Mouse (Mus musculus) macrophage (primary cell): Measurements from ENCODE around the gene 2210407C18Rik. TPM values are rescaled to one million over a fixed set of nuclear protein-coding genes. Genes with fewer than 3 reads are reported as not detected.

Source experiments
- polyA plus RNA-seq: library from polyadenylated mRNA; stranded (reverse); fragments of 250-400 nt; gene quantifications from 3 replicates; pipeline ENCODE4 v1.2.4, GENCODE M21; 2018; ENCODE audit warnings: inconsistent platforms

Gene 2210407C18Rik
- polyA plus RNA-seq, 1 experiment from 2014 or later: not detected

Other genes starting within 250 kb of the 2210407C18Rik start
- not detected in 3 replicates for gene Lypd8, start 237.0 kb downstream of the 2210407C18Rik start, polyA plus RNA-seq
- gene 1810065E05Rik, start 195.0 kb downstream of the 2210407C18Rik start, polyA plus RNA-seq: not detected in 3 replicates
- not detected in 3 replicates for gene Gm12253, start 183.5 kb downstream of the 2210407C18Rik start, polyA plus RNA-seq
- not detected in 3 replicates for gene Lypd9, start 163.2 kb downstream of the 2210407C18Rik start, polyA plus RNA-seq
- gene Olfr30, start 153.8 kb downstream of the 2210407C18Rik start, polyA plus RNA-seq: not detected in 3 replicates
- gene Olfr332, start 123.5 kb downstream of the 2210407C18Rik start, polyA plus RNA-seq: not detected in 3 replicates
- not detected in 3 replicates for gene Olfr331, start 113.5 kb downstream of the 2210407C18Rik start, polyA plus RNA-seq
- gene Olfr330, start 81.2 kb downstream of the 2210407C18Rik start, polyA plus RNA-seq: not detected in 3 replicates
- gene Olfr329-ps, start 69.7 kb downstream of the 2210407C18Rik start, polyA plus RNA-seq: not detected in 3 replicates
- gene Olfr328, start 60.4 kb downstream of the 2210407C18Rik start, polyA plus RNA-seq: not detected in 3 replicates
- gene Olfr224, start 45.5 kb downstream of the 2210407C18Rik start, polyA plus RNA-seq: not detected in 3 replicates
- not detected in 3 replicates for gene Olfr325, start 38.3 kb downstream of the 2210407C18Rik start, polyA plus RNA-seq
- not detected in 3 replicates for gene Olfr324, start 21.0 kb downstream of the 2210407C18Rik start, polyA plus RNA-seq
- not detected in 3 replicates for gene Olfr323, start 14.4 kb upstream of the 2210407C18Rik start, polyA plus RNA-seq
- gene Trim58, start 24.4 kb upstream of the 2210407C18Rik start, polyA plus RNA-seq: not detected in 3 replicates
- not detected in 3 replicates for gene Olfr322, start 42.7 kb upstream of the 2210407C18Rik start, polyA plus RNA-seq
- gene Olfr320, start 65.0 kb upstream of the 2210407C18Rik start, polyA plus RNA-seq: not detected in 3 replicates
- gene Olfr319, start 83.1 kb upstream of the 2210407C18Rik start, polyA plus RNA-seq: not detected in 3 replicates
- not detected in 3 replicates for gene Olfr318, start 107.9 kb upstream of the 2210407C18Rik start, polyA plus RNA-seq
- not detected in 3 replicates for gene Olfr317, start 123.1 kb upstream of the 2210407C18Rik start, polyA plus RNA-seq
- gene Olfr316, start 136.7 kb upstream of the 2210407C18Rik start, polyA plus RNA-seq: not detected in 3 replicates
- gene Olfr315, start 157.1 kb upstream of the 2210407C18Rik start, polyA plus RNA-seq: not detected in 3 replicates
- gene Olfr314, start 166.9 kb upstream of the 2210407C18Rik start, polyA plus RNA-seq: not detected in 3 replicates
- gene Fam183b, start 185.9 kb upstream of the 2210407C18Rik start, polyA plus RNA-seq: not detected in 3 replicates
- gene Olfr313, start 198.9 kb upstream of the 2210407C18Rik start, polyA plus RNA-seq: not detected in 3 replicates
- gene Olfr312, start 213.2 kb upstream of the 2210407C18Rik start, polyA plus RNA-seq: not detected in 3 replicates
- gene Olfr311, start 223.2 kb upstream of the 2210407C18Rik start, polyA plus RNA-seq: not detected in 3 replicates
- gene Gm12258, start 231.1 kb upstream of the 2210407C18Rik start, polyA plus RNA-seq: 1.1 to 3.3 TPM (median 2.3 TPM) in 3 replicates